Mouse (Mus musculus) hindlimb bud, embryonic 11.5 days (tissue): Measurements from ENCODE around the gene H2-T23.
A peak's percentile ranks its signal among the peaks of the same experiment; 100 is the strongest.

Experiments
- DNase-seq: peaks from one replicate; pipeline ENCODE4 v3.0.0-alpha.2; 2012; ENCODE audit warnings: low read depth, low spot score; ENCODE audit errors: extremely low spot score

H2-T23 gene

GRCm38 (mm10) chr17:35994175-35994878 lies 38.3 kb downstream of the H2-T23 start:
- DNase-seq, result peak; percentile 37

- DNase-seq, result peak; percentile 80
Measured at GRCm38 (mm10) chr17:35993675-35994074, 39.0 kb downstream of the H2-T23 start.

GRCm38 (mm10) chr17:35991781-35992180 lies 40.9 kb downstream of the H2-T23 start:
- DNase-seq, result no peak

GRCm38 (mm10) chr17:35981776-35982175 lies 50.9 kb downstream of the H2-T23 start:
- DNase-seq, result no peak

GRCm38 (mm10) chr17:35980363-35980754 lies 52.3 kb downstream of the H2-T23 start:
- no peak for DNase-seq
